Mouse (Mus musculus) limb, embryonic 13.5 days (tissue): Measurements from ENCODE around the gene Il1rapl1. TPM values are rescaled to one million over a fixed set of nuclear protein-coding genes. Genes with fewer than 3 reads are reported as not detected.

ENCODE experiments used
- ATAC-seq: fragments of 200-750 bp; cut with Nextera tagmentation; 2 replicates; pipeline ENCODE4 v1.8.0; 2017; ENCODE audit warnings: low read depth, moderate number of reproducible peaks, moderate TSS enrichment; ENCODE audit not compliant: low FRiP score
- H3K27ac ChIP-seq: fragments of 300-500 bp; sonication (generic); 2 replicates; pipeline ENCODE4 v1.5.1; 2015; ENCODE audit warnings: inconsistent platforms, mild to moderate bottlenecking, moderate library complexity
- H3K27me3 ChIP-seq: fragments of 300-500 bp; sonication (generic); 2 replicates; pipeline ENCODE4 v1.6.1; 2015; ENCODE audit warnings: mild to moderate bottlenecking, inconsistent platforms
- H3K36me3 ChIP-seq: fragments of 300-500 bp; sonication (generic); 2 replicates; pipeline ENCODE4 v1.6.1; 2015; ENCODE audit warnings: inconsistent platforms, mild to moderate bottlenecking, moderate library complexity
- H3K4me1 ChIP-seq: fragments of 300-500 bp; sonication (generic); 2 replicates; pipeline ENCODE4 v1.6.1; 2015; ENCODE audit warnings: inconsistent platforms
- H3K4me2 ChIP-seq: fragments of 300-500 bp; sonication (generic); replicated peaks from 2 replicates; pipeline ENCODE4 v1.6.1; 2015; ENCODE audit warnings: inconsistent platforms, mild to moderate bottlenecking, moderate library complexity
- H3K4me3 ChIP-seq: fragments of 300-500 bp; sonication (generic); 2 replicates; pipeline ENCODE4 v1.5.1; 2015; ENCODE audit warnings: moderate library complexity, mild to moderate bottlenecking, inconsistent platforms
- H3K9ac ChIP-seq: fragments of 300-500 bp; sonication (generic); 2 replicates; pipeline ENCODE4 v1.6.1; 2015; ENCODE audit warnings: mild to moderate bottlenecking, inconsistent platforms
- H3K9me3 ChIP-seq: fragments of 300-500 bp; sonication (generic); 2 replicates; pipeline ENCODE4 v1.6.1; 2016; ENCODE audit warnings: inconsistent platforms
- WGBS: fragments of 180-500 bp; shearing (Covaris S2); methylation state at CpG from one replicate; pipeline ENCODE4 v1.1.7; 2015; 5-methylcytosine and 5-hydroxymethylcytosine counted together
- polyA plus RNA-seq: library from polyadenylated mRNA; unstranded; fragments of >200 nt; fragmentation: Nextera tagmentation; extraction: Ambion mirVana; gene quantifications from 2 replicates; pipeline ENCODE4 v1.2.1, GENCODE M21; 2015

Gene Il1rapl1
- polyA plus RNA-seq, 1 experiment from 2014 or later: 1.1 TPM

DNA sequence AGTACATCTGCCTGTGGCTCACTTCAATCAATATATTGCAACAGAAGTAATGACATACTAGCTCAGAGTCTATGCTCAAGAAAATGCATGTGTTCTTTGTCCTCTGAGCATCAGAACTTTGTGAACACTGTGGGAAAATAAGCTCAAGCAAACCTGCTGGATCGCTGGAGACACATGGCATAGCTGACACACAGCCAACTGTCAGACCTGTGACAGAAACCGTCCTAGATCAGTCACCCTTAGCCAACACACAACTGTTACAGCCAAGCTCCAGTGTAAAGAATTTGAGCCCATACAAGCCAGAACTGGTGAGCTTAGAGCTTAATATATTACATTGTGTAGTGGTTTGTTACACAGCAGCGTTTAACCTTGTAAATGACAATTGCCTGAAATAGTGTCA, 45.1 kb downstream of the Il1rapl1 start:
- Histone ChIP-seq H3K27ac (no peak overlapping the region), H3K9me3 (no peaks in the 10 kb centered on the region), H3K4me3 (no peak overlapping the region), H3K36me3 (no peaks in the 10 kb centered on the region), H3K4me1 (no peaks in the 10 kb centered on the region), H3K27me3 (no peaks in the 10 kb centered on the region), H3K4me2 (no peak overlapping the region), H3K9ac (no peak overlapping the region)
- no peak for ATAC-seq
- 69% methylated on average over 3 of the region's 3 CpGs for WGBS

DNA sequence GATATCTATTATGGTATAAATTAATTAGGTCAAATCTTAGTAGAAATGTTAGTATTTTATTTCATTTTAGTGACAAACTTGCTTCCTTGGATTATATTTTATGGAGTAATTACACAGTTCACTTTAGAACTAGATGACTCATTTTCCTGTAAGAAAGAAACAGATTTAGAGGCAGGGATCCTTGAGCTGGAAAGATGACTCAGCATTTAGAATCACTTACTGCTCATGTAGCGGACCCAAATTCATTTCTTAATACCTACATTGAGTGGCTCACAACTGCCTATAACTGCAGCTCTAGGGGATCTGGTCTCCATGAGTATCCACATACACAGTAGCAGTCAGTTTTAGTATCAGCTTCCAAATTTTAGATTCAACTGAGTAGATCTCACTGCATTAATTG, 71.9 kb downstream of the Il1rapl1 start:
- Histone ChIP-seq H3K4me3 (no peak overlapping the region), H3K9me3 (no peaks in the 10 kb centered on the region), H3K36me3 (no peaks in the 10 kb centered on the region), H3K4me2 (no peak overlapping the region), H3K27ac (no peak overlapping the region), H3K27me3 (no peaks in the 10 kb centered on the region), H3K9ac (no peak overlapping the region), H3K4me1 (no peaks in the 10 kb centered on the region)
- WGBS: 83% methylated on average over 1 of the region's 1 CpGs
- ATAC-seq: no peak

DNA sequence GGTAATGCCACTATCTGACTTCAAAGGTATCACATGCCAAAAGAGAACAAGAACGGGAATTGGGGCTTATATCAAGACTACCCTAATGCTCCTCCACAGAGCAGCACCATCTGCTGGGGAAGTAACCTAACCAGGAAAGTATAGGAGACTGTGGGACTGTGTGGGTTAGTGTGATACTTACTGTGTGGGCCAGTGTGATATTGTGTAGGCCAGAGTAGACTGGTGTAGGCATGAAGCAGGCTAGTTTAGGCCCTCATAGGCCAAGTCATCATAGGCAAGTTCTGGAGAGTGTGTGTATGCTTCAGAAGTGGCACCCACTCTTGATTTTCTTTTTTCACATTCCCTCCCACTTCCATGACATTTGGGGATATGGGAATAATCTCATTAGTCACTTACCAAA, 76.5 kb downstream of the Il1rapl1 start:
- Histone ChIP-seq H3K4me1 (no peaks in the 10 kb centered on the region), H3K9me3 (no peaks in the 10 kb centered on the region), H3K4me2 (no peak overlapping the region), H3K27me3 (no peaks in the 10 kb centered on the region), H3K4me3 (no peak overlapping the region), H3K9ac (no peak overlapping the region), H3K36me3 (no peaks in the 10 kb centered on the region), H3K27ac (no peak overlapping the region)
- ATAC-seq: no peak
- WGBS: 53% methylated on average over 1 of the region's 1 CpGs

DNA sequence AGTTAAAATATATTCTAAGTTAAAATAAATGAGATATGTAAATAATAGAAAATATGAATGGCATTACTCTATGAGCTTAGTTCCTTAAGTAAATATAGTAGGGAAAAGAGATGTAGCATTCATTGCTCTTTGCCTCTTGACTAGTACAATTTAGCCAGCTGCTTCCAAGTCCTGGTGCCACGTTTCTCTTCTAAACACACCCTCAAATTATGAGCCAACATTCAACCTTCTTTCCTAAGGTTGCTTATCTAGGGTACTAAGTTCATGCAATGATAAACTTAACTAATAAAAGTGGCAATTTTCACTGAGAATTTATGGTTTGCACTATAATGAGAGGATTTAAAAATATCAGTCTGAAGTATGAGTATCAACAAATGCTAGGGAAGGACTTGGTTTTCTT, 218.3 kb downstream of the Il1rapl1 start:
- ATAC-seq: no peak
- H3K4me3 ChIP-seq: no peak overlapping the region
- no peaks in the 10 kb centered on the region for H3K27me3 ChIP-seq
- no peak overlapping the region for H3K27ac ChIP-seq
- 70% methylated on average over 1 of the region's 1 CpGs for WGBS
- H3K36me3 ChIP-seq: no peaks in the 10 kb centered on the region
- H3K4me2 ChIP-seq: no peak overlapping the region
- H3K9me3 ChIP-seq: no peaks in the 10 kb centered on the region
- no peak overlapping the region for H3K9ac ChIP-seq
- no peaks in the 10 kb centered on the region for H3K4me1 ChIP-seq

DNA sequence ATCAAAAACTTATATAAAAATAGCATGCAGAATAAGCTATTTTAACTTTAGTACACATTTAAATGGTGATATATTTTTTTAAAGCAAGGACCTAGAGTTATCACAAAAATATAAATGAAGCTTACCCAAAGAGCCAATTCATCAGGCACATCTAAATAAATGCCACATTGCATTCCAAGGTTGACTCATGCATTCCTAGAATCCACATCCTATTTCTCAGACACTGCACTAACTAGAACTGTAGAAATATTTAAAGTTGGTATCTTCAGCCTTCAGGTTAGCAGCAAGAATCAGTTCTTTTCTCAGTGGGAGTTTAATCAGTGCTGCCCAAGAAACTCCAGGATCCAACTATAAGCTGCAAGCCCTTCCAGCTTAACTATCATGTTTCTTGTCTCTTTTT, 223.5 kb downstream of the Il1rapl1 start:
- Histone ChIP-seq H3K36me3 (no peaks in the 10 kb centered on the region), H3K4me3 (no peak overlapping the region), H3K27me3 (no peaks in the 10 kb centered on the region), H3K4me1 (no peaks in the 10 kb centered on the region), H3K4me2 (no peak overlapping the region), H3K9ac (no peak overlapping the region), H3K27ac (no peak overlapping the region), H3K9me3 (no peaks in the 10 kb centered on the region)
- ATAC-seq: no peak

DNA sequence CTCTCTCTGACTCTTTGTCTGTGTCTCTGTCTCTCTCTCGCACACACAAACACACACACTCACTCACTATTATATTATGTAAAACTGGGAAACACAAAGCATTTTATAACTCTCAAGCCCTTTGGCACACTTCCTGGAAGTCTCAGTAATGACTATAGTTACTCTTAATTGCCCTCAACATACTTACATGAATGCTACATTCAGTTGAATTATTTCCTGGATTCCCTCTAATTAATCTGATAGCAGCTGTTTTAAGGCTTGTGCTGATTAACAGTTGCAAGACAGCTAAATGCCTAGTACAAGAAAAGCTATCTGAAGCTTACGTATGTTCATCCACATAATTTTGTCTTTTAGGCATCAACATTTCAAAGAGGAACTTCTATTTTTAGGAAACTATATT, 261.3 kb downstream of the Il1rapl1 start:
- no peaks in the 10 kb centered on the region for H3K4me1 ChIP-seq
- no peak overlapping the region for H3K9ac ChIP-seq
- WGBS: 81% methylated on average over 2 of the region's 2 CpGs
- no peak overlapping the region for H3K4me3 ChIP-seq
- H3K27ac ChIP-seq: no peak overlapping the region
- no peaks in the 10 kb centered on the region for H3K27me3 ChIP-seq
- H3K9me3 ChIP-seq: no peaks in the 10 kb centered on the region
- no peaks in the 10 kb centered on the region for H3K36me3 ChIP-seq
- no peak for ATAC-seq
- no peak overlapping the region for H3K4me2 ChIP-seq

DNA sequence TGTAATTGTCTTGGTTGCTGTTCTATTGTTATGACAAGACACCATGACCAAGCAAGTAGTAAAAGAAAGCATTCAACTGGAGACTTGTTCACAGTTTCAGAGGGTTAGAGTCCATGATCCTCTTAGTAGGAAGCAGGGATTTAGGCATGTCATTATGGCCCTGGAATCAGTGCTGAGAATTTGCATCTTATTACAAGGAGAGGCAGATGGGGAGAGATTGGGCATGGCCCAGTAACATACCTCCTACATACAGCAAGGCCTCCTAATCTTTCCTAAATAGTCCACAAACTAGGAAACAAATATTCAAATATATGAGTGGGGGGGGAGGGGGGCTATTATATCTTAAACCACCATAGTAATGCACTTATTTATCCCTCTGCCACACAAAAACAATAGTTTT, 301.6 kb downstream of the Il1rapl1 start:
- no peak for ATAC-seq
- Histone ChIP-seq H3K36me3 (no peaks in the 10 kb centered on the region), H3K9me3 (no peaks in the 10 kb centered on the region), H3K27me3 (no peaks in the 10 kb centered on the region), H3K4me1 (no peaks in the 10 kb centered on the region), H3K4me2 (no peak overlapping the region), H3K9ac (no peak overlapping the region), H3K4me3 (no peak overlapping the region), H3K27ac (no peak overlapping the region)

DNA sequence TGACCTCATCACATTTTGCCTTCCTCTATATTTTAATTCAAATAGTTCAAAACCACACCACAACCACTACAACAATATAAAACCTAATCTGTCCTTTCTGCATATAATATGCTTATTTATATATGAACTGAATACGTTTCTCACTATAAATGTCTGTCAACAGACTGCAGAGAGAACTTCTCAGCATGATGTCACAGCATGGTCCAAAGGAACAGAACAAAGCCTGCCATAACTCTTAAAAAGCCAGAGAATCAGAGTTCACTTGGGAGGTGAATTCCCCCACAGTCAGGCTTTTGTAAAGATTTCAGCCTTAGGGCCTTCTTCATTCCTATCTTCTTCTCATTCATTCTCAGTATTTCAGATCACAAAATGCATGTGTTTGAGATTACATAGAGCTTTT, 307.7 kb downstream of the Il1rapl1 start:
- H3K4me3 ChIP-seq: no peak overlapping the region
- no peak overlapping the region for H3K27ac ChIP-seq
- H3K27me3 ChIP-seq: no peaks in the 10 kb centered on the region
- H3K36me3 ChIP-seq: no peaks in the 10 kb centered on the region
- no peak overlapping the region for H3K9ac ChIP-seq
- WGBS: 45% methylated on average over 1 of the region's 1 CpGs
- H3K4me1 ChIP-seq: no peaks in the 10 kb centered on the region
- no peak overlapping the region for H3K4me2 ChIP-seq
- ATAC-seq: no peak
- no peaks in the 10 kb centered on the region for H3K9me3 ChIP-seq

DNA sequence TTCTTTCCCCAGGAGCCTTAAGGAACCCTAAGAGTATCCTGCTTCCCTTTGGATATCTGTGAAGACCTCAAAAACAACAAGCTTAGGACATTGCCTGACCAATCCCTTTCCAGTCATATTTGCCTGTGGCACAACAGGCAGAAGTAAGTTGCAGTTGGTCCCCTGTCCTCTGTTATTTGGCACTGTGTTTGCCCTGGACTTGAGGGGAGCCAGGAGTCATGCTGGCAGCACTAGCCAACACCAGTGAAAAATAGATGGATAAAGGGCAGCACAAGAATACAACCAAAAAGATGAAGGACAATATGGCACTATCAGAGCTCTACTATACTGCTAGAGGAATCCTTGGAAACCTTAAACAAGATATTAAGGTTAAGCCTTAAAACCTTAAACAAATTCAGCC, 322.4 kb downstream of the Il1rapl1 start:
- no peaks in the 10 kb centered on the region for H3K27me3 ChIP-seq
- no peak overlapping the region for H3K4me2 ChIP-seq
- H3K4me3 ChIP-seq: no peak overlapping the region
- no peak overlapping the region for H3K9ac ChIP-seq
- no peak for ATAC-seq
- H3K36me3 ChIP-seq: no peaks in the 10 kb centered on the region
- no peak overlapping the region for H3K27ac ChIP-seq
- H3K9me3 ChIP-seq: no peaks in the 10 kb centered on the region
- H3K4me1 ChIP-seq: no peaks in the 10 kb centered on the region

DNA sequence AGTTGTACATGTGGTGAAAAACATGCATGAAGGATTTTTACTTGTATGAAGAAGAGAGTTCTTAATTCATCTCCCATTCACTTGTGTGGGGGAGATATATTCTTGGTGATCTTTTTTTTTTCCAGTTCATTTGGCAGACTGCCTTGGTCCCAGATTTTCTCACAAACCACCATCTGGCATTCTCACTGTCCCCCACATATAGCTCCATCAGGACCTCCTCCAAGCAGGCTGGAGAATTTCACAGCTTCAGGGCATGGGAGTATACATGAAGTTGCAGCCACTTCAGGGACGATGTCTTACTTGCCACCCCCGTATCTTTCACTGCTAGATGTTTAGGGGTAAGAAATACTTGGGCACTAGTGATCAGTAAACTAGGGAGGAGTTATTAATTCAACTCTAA, 404.9 kb downstream of the Il1rapl1 start:
- 64% methylated on average over 2 of the region's 2 CpGs for WGBS
- Histone ChIP-seq H3K27ac (no peak overlapping the region), H3K27me3 (no peaks in the 10 kb centered on the region), H3K4me1 (no peaks in the 10 kb centered on the region), H3K36me3 (no peaks in the 10 kb centered on the region), H3K4me3 (no peak overlapping the region), H3K9ac (no peak overlapping the region), H3K9me3 (no peaks in the 10 kb centered on the region), H3K4me2 (no peak overlapping the region)
- ATAC-seq: no peak

DNA sequence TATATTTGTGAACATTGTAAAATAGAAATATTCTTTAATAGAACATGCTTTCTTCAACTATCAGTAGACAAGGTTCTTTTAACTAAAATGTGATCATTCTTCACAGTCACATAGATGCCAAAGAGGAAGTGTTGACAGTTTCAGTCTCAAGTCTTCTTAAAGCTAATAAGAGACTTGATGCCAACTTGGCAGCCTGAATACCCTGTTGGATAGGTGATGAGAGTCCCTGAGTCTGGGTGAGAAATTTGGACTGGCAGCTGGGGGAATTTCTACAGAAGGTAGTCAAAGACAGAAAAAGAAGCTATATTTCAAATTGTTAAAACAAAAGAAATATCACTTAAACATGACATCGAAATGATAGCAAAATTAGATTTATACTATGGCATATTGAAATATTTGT, 451.6 kb downstream of the Il1rapl1 start:
- Histone ChIP-seq H3K27ac (no peak overlapping the region), H3K27me3 (no peaks in the 10 kb centered on the region), H3K4me1 (no peaks in the 10 kb centered on the region), H3K9ac (no peak overlapping the region), H3K9me3 (no peaks in the 10 kb centered on the region), H3K4me2 (no peak overlapping the region), H3K36me3 (no peaks in the 10 kb centered on the region), H3K4me3 (no peak overlapping the region)
- 92% methylated on average over 1 of the region's 1 CpGs for WGBS
- no peak for ATAC-seq

DNA sequence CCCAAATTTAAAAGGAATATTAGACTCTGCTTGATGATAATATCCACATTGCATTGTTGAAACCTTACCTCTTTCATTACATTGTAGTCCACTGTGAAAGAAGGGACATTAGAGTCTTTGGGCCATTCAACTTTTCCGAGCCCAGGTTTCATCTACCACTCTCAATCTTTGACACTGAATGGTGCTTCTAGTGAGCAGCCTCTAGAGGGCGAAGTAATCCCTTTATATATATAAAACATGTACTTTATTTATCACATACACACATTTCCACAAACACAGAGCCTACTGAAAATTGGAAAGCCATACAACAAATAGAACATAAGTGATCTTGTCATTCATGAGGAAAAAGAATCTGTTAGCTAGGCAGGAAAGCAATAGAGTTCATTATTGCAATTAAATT, 459.8 kb downstream of the Il1rapl1 start:
- Histone ChIP-seq H3K36me3 (no peaks in the 10 kb centered on the region), H3K4me2 (no peak overlapping the region), H3K4me3 (no peak overlapping the region), H3K4me1 (no peaks in the 10 kb centered on the region), H3K9me3 (no peaks in the 10 kb centered on the region), H3K27me3 (no peaks in the 10 kb centered on the region), H3K27ac (no peak overlapping the region), H3K9ac (no peak overlapping the region)
- ATAC-seq: no peak
- 34% methylated on average over 2 of the region's 2 CpGs for WGBS

DNA sequence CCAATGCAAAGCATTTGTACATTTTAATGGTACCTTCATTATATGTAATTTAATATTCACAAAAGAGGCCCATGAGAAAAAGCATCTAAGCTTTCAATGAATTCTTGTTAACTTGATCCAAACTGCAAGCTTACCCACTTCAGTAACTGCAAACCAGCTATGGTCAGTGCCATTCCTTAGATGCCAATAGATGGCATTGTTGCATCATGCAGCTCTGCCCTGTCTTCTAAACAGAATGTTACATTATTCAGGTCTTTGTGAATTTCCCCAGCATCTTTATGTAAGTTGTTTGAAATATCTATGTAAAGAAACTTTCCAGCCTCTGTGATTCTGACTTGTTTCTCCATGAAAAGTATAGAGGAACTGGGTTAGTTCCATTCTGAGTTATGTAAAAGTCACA, 514.5 kb downstream of the Il1rapl1 start:
- Histone ChIP-seq H3K27me3 (no peaks in the 10 kb centered on the region), H3K9ac (no peak overlapping the region), H3K4me1 (no peaks in the 10 kb centered on the region), H3K36me3 (no peaks in the 10 kb centered on the region), H3K4me2 (no peak overlapping the region), H3K9me3 (no peaks in the 10 kb centered on the region), H3K4me3 (no peak overlapping the region), H3K27ac (no peak overlapping the region)
- ATAC-seq: no peak

DNA sequence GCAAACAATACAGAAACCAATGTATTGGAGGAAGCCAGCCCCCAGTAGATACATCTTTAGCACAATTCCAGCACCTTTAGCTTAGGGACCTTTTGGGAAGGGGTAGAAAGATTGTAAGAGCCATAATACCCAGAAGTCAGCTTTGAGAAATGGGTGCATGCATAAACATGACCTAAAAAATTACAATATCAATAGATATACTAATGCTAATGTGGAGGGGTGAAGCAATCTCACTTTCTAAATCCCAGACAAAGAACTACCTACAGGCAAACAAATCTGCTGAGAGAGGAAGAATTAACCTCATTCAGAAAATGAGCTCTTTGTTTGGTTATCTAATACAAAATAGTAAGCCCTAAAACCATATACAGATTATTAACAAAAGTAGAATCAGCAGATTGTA, 607.4 kb downstream of the Il1rapl1 start:
- Histone ChIP-seq H3K36me3 (no peaks in the 10 kb centered on the region), H3K9me3 (no peaks in the 10 kb centered on the region)
- no peak for ATAC-seq

More for the DNA sequence above, 607.4 kb downstream of the Il1rapl1 start:
- H3K9ac ChIP-seq: no peak overlapping the region
- H3K4me1 ChIP-seq: no peaks in the 10 kb centered on the region
- H3K4me3 ChIP-seq: no peak overlapping the region
- H3K27me3 ChIP-seq: no peaks in the 10 kb centered on the region
- H3K27ac ChIP-seq: no peak overlapping the region
- no peak overlapping the region for H3K4me2 ChIP-seq
